Mouse (Mus musculus) forebrain, embryonic 14.5 days (tissue): ENCODE data around the gene Exoc1. TPM values are rescaled to one million over a fixed set of nuclear protein-coding genes. Genes with fewer than 3 reads are reported as not detected.

Source experiments
- ATAC-seq: fragments of 200-750 bp; cut with Nextera tagmentation; 2 replicates; pipeline ENCODE4 v1.8.0; 2017; ENCODE audit warnings: mild to moderate bottlenecking, moderate library complexity
- DNase-seq: peaks from one replicate; pipeline ENCODE4 v3.0.0-alpha.2; 2015; ENCODE audit warnings: low spot score
- H3K27ac ChIP-seq: fragments of 300-500 bp; sonication (generic); 2 replicates; pipeline ENCODE4 v1.5.1; 2014; ENCODE audit warnings: low read depth, mild to moderate bottlenecking, control low read depth, low read length, moderate library complexity
- H3K27me3 ChIP-seq: fragments of 300-500 bp; sonication (generic); replicated peaks from 2 replicates; pipeline ENCODE4 v1.6.1; 2014; ENCODE audit warnings: low read length, control low read depth, mixed read lengths; ENCODE audit not compliant: control insufficient read depth, insufficient read depth
- H3K36me3 ChIP-seq: fragments of 300-500 bp; sonication (generic); 2 replicates; pipeline ENCODE4 v1.6.1; 2014; ENCODE audit warnings: low read length, control low read depth; ENCODE audit not compliant: control insufficient read depth, insufficient read depth
- H3K4me1 ChIP-seq: fragments of 300-500 bp; sonication (generic); 2 replicates; pipeline ENCODE4 v1.6.1; 2014; ENCODE audit warnings: antibody characterized with exemption, low read length, control low read depth; ENCODE audit not compliant: control insufficient read depth, insufficient read depth
- H3K4me2 ChIP-seq: fragments of 300-500 bp; sonication (generic); 2 replicates; pipeline ENCODE4 v1.6.1; 2014; ENCODE audit warnings: mild to moderate bottlenecking, control low read depth, low read length
- H3K4me3 ChIP-seq: fragments of 300-500 bp; sonication (generic); 2 replicates; pipeline ENCODE4 v1.5.1; 2014; ENCODE audit warnings: low read depth, low read length, control low read depth
- H3K9ac ChIP-seq: fragments of 300-500 bp; sonication (generic); 2 replicates; pipeline ENCODE4 v1.6.1; 2014; ENCODE audit warnings: mild to moderate bottlenecking, low read length, control low read depth, moderate library complexity
- H3K9me3 ChIP-seq: fragments of 300-500 bp; sonication (generic); replicated peaks from 2 replicates; pipeline ENCODE4 v1.6.1; 2016; ENCODE audit warnings: low read length, control low read depth, mixed read lengths; ENCODE audit not compliant: control insufficient read depth
- WGBS: fragments of 180-500 bp; shearing (Covaris S2); extraction: QIAGEN DNeasy Blood & Tissue Kit; methylation state at CpG from one replicate; pipeline ENCODE4 v1.1.7; 2014; 5-methylcytosine and 5-hydroxymethylcytosine counted together
- polyA plus RNA-seq: library from polyadenylated mRNA; unstranded; fragments of >200 nt; fragmentation: Nextera tagmentation; extraction: Ambion mirVana; gene quantifications from 2 replicates; pipeline ENCODE4 v1.2.1, GENCODE M21; 2014

The Exoc1 gene
- polyA plus RNA-seq, 1 experiment from 2014 or later: 53.6 TPM

DNA sequence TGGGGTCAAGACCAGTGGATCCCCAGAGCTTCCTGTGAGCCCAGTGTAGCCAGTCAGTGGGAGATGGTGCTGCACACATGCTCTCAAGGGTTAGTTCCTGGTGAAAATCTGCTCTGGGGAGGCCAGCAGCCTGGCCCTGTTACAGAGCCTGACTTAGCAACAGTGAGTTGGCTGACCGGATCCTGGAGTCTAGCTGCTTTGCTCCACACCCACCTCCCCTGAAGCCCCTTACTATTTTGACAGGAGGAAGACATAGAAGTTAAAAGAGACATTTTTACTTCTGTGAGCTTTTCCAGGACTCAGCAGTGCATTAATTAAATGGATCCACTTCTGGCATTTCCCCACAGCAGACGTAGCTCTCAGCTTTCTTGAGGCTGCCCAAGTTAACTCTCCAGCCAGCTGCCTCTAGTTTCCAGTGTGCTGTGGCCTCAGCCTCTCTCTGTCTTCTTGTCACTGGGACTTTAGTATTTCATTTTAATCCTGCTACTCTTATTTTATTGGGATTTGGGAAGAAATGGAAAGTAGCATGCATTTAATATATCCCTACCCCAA, 87.2 kb downstream of the Exoc1 start:
- Histone ChIP-seq H3K4me3 (no peak overlapping the region), H3K36me3 (peaks cover 73% of the 10 kb centered on the region), H3K4me1 (no peaks in the 10 kb centered on the region), H3K27me3 (no peaks in the 10 kb centered on the region), H3K27ac (no peak overlapping the region), H3K9me3 (no peaks in the 10 kb centered on the region), H3K9ac (no peak overlapping the region), H3K4me2 (no peak overlapping the region)
- ATAC-seq: no peak
- 93% methylated on average over 2 of the region's 2 CpGs for WGBS
- DNase-seq: no peak

DNA sequence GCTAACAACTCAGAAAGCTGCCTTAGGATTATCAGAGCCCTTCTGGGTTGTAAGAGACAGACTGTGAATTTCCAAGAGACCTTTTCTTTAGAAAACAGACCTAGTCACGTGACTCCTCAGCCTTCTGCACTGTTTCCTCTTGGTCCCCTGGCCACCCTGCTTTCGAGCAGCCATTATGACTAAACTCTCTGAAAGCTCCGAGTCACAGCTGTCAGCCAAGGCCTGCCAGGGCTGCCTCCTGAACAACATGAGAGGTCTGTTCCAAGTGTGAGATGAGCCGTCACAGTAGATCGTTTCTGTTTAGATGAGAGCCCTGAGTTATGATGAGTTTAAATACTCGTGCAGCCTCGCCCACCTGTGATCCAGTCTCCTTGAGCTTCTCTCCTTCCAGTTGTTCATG, 89.6 kb downstream of the Exoc1 start:
- no peak overlapping the region for H3K9ac ChIP-seq
- peaks cover 77% of the 10 kb centered on the region for H3K36me3 ChIP-seq
- H3K27me3 ChIP-seq: no peaks in the 10 kb centered on the region
- no peaks in the 10 kb centered on the region for H3K9me3 ChIP-seq
- DNase-seq (no peak), ATAC-seq (no peak)
- H3K4me2 ChIP-seq: no peak overlapping the region
- H3K4me3 ChIP-seq: no peak overlapping the region
- no peaks in the 10 kb centered on the region for H3K4me1 ChIP-seq
- WGBS: 89% methylated on average over 7 of the region's 7 CpGs
- no peak overlapping the region for H3K27ac ChIP-seq

Other genes with a start within 250 kb of the Exoc1 start
- gene Clock, start 224.5 kb upstream of the Exoc1 start, polyA plus RNA-seq: 8.2 and 13.6 TPM in 2 replicates
- gene Pdcl2, start 198.2 kb upstream of the Exoc1 start, polyA plus RNA-seq: not detected in 2 replicates
- gene Nmu, start 165.5 kb upstream of the Exoc1 start, polyA plus RNA-seq: 0.54 TPM in 1 of 2 replicates, not detected in the other
- gene Gm7271, start 45.3 kb upstream of the Exoc1 start, polyA plus RNA-seq: not detected in 2 replicates
- 4.6 TPM in 2 replicates for gene Cep135, start 59.4 kb downstream of the Exoc1 start, polyA plus RNA-seq
- 44.6 and 57.5 TPM in 2 replicates for gene C530008M17Rik, start 127.2 kb downstream of the Exoc1 start, polyA plus RNA-seq